Mouse (Mus musculus): ENCODE measurements around the gene Hypm. TPM values are rescaled to one million over a fixed set of nuclear protein-coding genes. Genes with fewer than 3 reads are reported as not detected.

The Hypm gene
- not detected for polyA plus RNA-seq (2017; shearing (Covaris generic))

DNA sequence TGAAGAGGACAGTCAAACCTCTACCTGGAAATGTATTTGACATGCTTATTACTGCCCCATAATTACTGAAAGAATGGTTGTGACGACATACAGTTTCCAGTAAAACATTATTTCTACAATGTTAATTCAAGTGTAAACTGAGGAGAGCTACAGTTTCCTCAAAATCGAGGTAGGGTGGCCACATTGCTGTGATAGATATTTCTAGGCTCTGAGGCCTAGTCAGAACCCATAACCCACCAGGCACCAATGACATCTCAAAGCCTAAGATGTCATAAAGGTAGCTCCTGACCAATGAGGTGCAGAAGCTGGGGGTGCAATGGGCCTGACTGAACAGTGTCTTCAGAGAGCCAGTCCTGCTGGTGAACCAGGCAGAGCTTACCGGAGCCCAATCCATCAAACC is at the start of gene Hypm:
Hypm (plus strand) TSS at position 301 of the 400 bp plus-strand sequence.

GRCm38 (mm10) chrX:9849403-9849802 is 2.7 kb downstream of the Hypm start, which contains the start of gene H2al3:
Gene H2al3, plus strand, starts transcription at chrX:9849703.

DNA sequence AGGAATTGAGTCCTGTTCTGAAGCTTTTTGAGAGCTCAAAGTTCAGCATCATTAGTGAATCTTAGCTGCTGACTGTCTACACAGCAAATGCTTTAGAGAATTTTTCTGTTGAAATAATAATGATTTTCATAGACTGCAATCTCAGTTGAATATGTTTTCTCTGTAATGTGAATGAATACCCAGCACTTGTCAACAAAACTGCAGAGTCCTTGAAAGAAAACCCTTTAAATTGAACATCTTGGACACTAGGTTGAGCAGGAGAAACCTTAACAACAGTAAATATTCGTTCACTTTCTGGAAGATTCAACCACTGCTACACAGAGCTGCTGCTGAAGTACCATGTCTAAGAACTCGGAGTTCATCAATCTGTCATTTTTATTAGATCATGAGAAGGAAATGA is 38.6 kb downstream of the Hypm start, which contains the start of gene Sytl5:
Sytl5 (plus strand) TSS at position 301 of the 400 bp plus-strand sequence.

Other genes starting within 250 kb of the Hypm start
- gene Dynlt3, start 183.9 kb upstream of the Hypm start, polyA plus RNA-seq (2017; shearing (Covaris generic)), result 44.2 TPM
- gene H2al3, start 2.8 kb downstream of the Hypm start, polyA plus RNA-seq (2017; shearing (Covaris generic)), result not detected
- not detected for gene Sytl5, start 38.7 kb downstream of the Hypm start, polyA plus RNA-seq (2017; shearing (Covaris generic))

All from CD4-positive, CD25-positive, alpha-beta regulatory T cell, adult 9 weeks (primary cell).